Mouse (Mus musculus) cerebellum, adult 11 months (tissue): ENCODE measurements around the gene March9.
"Not testable (repeated sequence)": the region's sequence is repeated elsewhere in the genome, so short reads cannot be mapped to it uniquely, and the experiment has no call there.

ENCODE experiments used
- DNase-seq: peaks from one replicate; pipeline ENCODE4 v3.0.0; 2022

Gene March9

GRCm38 (mm10) chr10:127062503-127062902, 2.5 kb upstream of the March9 start:
- no peak for DNase-seq

- DNase-seq, result not testable (repeated sequence)
These were observed 2.1 kb upstream of the March9 start for GRCm38 (mm10) chr10:127062101-127062500.

- no peak for DNase-seq
These were observed 1.5 kb upstream of the March9 start for GRCm38 (mm10) chr10:127061513-127061912.

GRCm38 (mm10) chr10:127061085-127061484, 1.1 kb upstream of the March9 start:
- DNase-seq, result no peak

GRCm38 (mm10) chr10:127059174-127059967, 613 bp downstream of the March9 start:
- DNase-seq, result no peak

- DNase-seq, result no peak
These were observed 1.3 kb downstream of the March9 start for GRCm38 (mm10) chr10:127058708-127059107.

- peak; percentile 75 for DNase-seq
These were observed 1.8 kb downstream of the March9 start for GRCm38 (mm10) chr10:127058161-127058560.

- DNase-seq, result no peak
These were observed 3.5 kb downstream of the March9 start for GRCm38 (mm10) chr10:127056490-127056889.

GRCm38 (mm10) chr10:127055406-127055805, 4.6 kb downstream of the March9 start:
- DNase-seq, result no peak

- DNase-seq, result no peak
These were observed 5.3 kb downstream of the March9 start for GRCm38 (mm10) chr10:127054646-127055045.

- DNase-seq, result no peak
These were observed 9.9 kb downstream of the March9 start for GRCm38 (mm10) chr10:127050119-127050474.

GRCm38 (mm10) chr10:127049395-127050118, 10.4 kb downstream of the March9 start:
- no peak for DNase-seq

GRCm38 (mm10) chr10:127048608-127049394, 11.2 kb downstream of the March9 start:
- no peak for DNase-seq

- no peak for DNase-seq
These were observed 12.0 kb downstream of the March9 start, which contains the start of gene Cyp27b1 for GRCm38 (mm10) chr10:127047954-127048353. Gene Cyp27b1, plus strand, starts transcription at chr10:127048250.

- DNase-seq, result no peak
These were observed 16.8 kb downstream of the March9 start for GRCm38 (mm10) chr10:127043187-127043586.

- no peak for DNase-seq
These were observed 17.4 kb downstream of the March9 start for GRCm38 (mm10) chr10:127042468-127043115.

- DNase-seq, result peak; percentile 82
These were observed 18.1 kb downstream of the March9 start for GRCm38 (mm10) chr10:127041774-127042338.

- DNase-seq, result no peak
These were observed 18.7 kb downstream of the March9 start, which contains the start of the genes Mettl1 and Eef1akmt3 for GRCm38 (mm10) chr10:127041274-127041766. Gene Mettl1, plus strand, starts transcription at chr10:127041414. Gene Eef1akmt3, minus strand, starts transcription at chr10:127041513.

- DNase-seq, result peak; percentile 30
These were observed 19.3 kb downstream of the March9 start for GRCm38 (mm10) chr10:127040569-127041214.

- DNase-seq, result no peak
These were observed 22.3 kb downstream of the March9 start for GRCm38 (mm10) chr10:127037641-127038040.

- DNase-seq, result no peak
These were observed 23.7 kb downstream of the March9 start for GRCm38 (mm10) chr10:127036273-127036672.
